Mouse (Mus musculus): Measurements from ENCODE around the gene Slc6a6. TPM values are rescaled to one million over a fixed set of nuclear protein-coding genes. Genes with fewer than 3 reads are reported as not detected.

Gene Slc6a6
- total and polyA plus RNA-seq, 3 experiments = 28.4 to 56.0 (median 31.3) TPM

GRCm38 (mm10) chr6:91745947-91746582 lies 62.2 kb downstream of the Slc6a6 start:
- Histone ChIP-seq H3K4me1 (ENCODE audit: control insufficient read depth in 1 of 2, insufficient read depth in 2 of 2) (0 out of 4 replicates have a peak, but pooled peaks cover 0 to under 1% of the 10 kb centered on the region in 2 experiments), H3K27me3 (replicated peaks) (no peaks in the 10 kb centered on the region), H3K9me3 (replicated peaks; ENCODE audit: low read length) (no peaks in the 10 kb centered on the region), H3K9ac (ENCODE audit: insufficient read depth, low read depth) (no peak overlapping the region), H3K4me2 (ENCODE audit: insufficient read depth, low read depth, poor library complexity, severe bottlenecking) (no peak overlapping the region), H3K36me3 (replicated peaks in 1 of 2; ENCODE audit: control insufficient read depth in 1 of 2, insufficient read depth in 1 of 2, low read length in 1 of 2) (peaks cover 20 to 96% of the 10 kb centered on the region in 2 experiments), H3K4me3 (replicated peaks in 1 of 3; ENCODE audit: low read depth in 2 of 3, low read length in 2 of 3, poor library complexity in 1 of 3) (no peak overlapping the region), H3K27ac (ENCODE audit: insufficient read depth, low read depth) (no peak overlapping the region), H3K79me2 (replicated peaks; ENCODE audit: control insufficient read depth, extremely low read depth, insufficient read depth, poor library complexity, severe bottlenecking) (no peaks in the 10 kb centered on the region)
- no peak for DNase-seq (ENCODE audit: extremely low read depth)
- dilution Hi-C loops (cut with MboI; ENCODE audit: extremely low pct_ligation_motif_present, extremely low pct_unique_long_range_greater_than_20kb, low sequenced_read_pairs) = no loop called here
- no peak for TF ChIP-seq CTCF (conservative IDR thresholded peaks at IDR 0.05 in 1 of 2, IDR thresholded peaks at IDR 0.05 in 1 of 2; ENCODE audit: low read depth in 2 of 2, low read length in 2 of 2)
- TF ChIP-seq MAZ (IDR thresholded peaks at IDR 0.05; ENCODE audit: low read depth, low read length) = no peak
- no peak for TF ChIP-seq SMC3 (IDR thresholded peaks at IDR 0.05; ENCODE audit: low read depth, low read length)
- TF ChIP-seq POLR2AphosphoS2 (IDR thresholded peaks at IDR 0.05; ENCODE audit: low read depth, low read length) = no peak
- no peak for TF ChIP-seq GABPA (IDR thresholded peaks at IDR 0.05; ENCODE audit: insufficient replicate concordance, low read depth, low read length)
- no peak for TF ChIP-seq ELF1 (IDR thresholded peaks at IDR 0.05; ENCODE audit: low read depth, low read length)
- no peak for TF ChIP-seq JUN (IDR thresholded peaks at IDR 0.05; ENCODE audit: insufficient read depth, low read depth, low read length)
- no peak for TF ChIP-seq MEF2A (IDR thresholded peaks at IDR 0.05; ENCODE audit: borderline replicate concordance, low read depth, low read length)
- TF ChIP-seq USF2 (conservative IDR thresholded peaks at IDR 0.05; ENCODE audit: low read depth, low read length) = no peak
- no peak for TF ChIP-seq RCOR1 (conservative IDR thresholded peaks at IDR 0.05; ENCODE audit: low read depth, low read length)
- TF ChIP-seq MAX (IDR thresholded peaks at IDR 0.05; ENCODE audit: low read length) = no peak
- TF ChIP-seq IRF4 (IDR thresholded peaks at IDR 0.05; ENCODE audit: low read depth, low read length) = no peak
- in situ Hi-C loops (cut with MboI; ENCODE audit: low pct_ligation_motif_present, low pct_unique_long_range_greater_than_20kb, low sequenced_read_pairs) = loop anchor here (5.0 to 10.0 kb wide), 2 partner anchors 71 to 229 kb away; partner anchors contain the start of genes Lsm3 and Xpc

DNA sequence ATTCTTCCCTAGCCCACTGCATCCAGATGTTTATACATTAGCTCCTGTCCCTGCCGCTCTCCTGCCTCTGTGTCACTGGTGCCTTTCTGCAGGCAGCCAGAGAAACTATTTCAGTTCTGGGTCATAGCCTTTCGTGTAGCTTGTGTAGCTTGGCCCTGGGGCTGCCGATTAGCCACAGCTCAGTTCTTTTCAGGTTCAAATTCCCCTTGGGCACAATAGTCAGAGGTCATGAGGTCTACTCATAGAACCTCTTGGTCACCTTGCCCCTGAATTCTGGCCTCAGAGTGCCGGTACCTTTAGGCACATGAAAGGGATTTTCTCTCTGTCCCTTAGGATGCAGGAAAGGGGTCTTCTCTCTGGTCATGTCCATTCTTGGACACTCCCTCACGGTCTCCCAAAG lies 62.9 kb downstream of the Slc6a6 start:
- no peak overlapping the region for H3K4me2 ChIP-seq (ENCODE audit: insufficient read depth, low read depth, poor library complexity, severe bottlenecking)
- no peaks in the 10 kb centered on the region for H3K79me2 ChIP-seq (replicated peaks; ENCODE audit: control insufficient read depth, extremely low read depth, insufficient read depth, poor library complexity, severe bottlenecking)
- no peaks in the 10 kb centered on the region for H3K4me1 ChIP-seq (ENCODE audit: control insufficient read depth in 1 of 2, insufficient read depth in 2 of 2)
- no peak overlapping the region for H3K4me3 ChIP-seq (replicated peaks in 1 of 3; ENCODE audit: low read depth in 2 of 3, low read length in 2 of 3, poor library complexity in 1 of 3)
- no peak for DNase-seq (ENCODE audit: extremely low read depth)
- H3K9me3 ChIP-seq (replicated peaks; ENCODE audit: low read length) = no peaks in the 10 kb centered on the region
- dilution Hi-C loops (cut with MboI; ENCODE audit: extremely low pct_ligation_motif_present, extremely low pct_unique_long_range_greater_than_20kb, low sequenced_read_pairs) (no loop called here), in situ Hi-C loops (cut with MboI; ENCODE audit: low pct_ligation_motif_present, low pct_unique_long_range_greater_than_20kb, low sequenced_read_pairs) (loop anchor here (5.0 to 10.0 kb wide), 2 partner anchors 72 to 229 kb away; partner anchors contain the start of genes Lsm3 and Xpc)
- no peaks in the 10 kb centered on the region for H3K27me3 ChIP-seq (replicated peaks)
- peaks cover 25 to 96% of the 10 kb centered on the region in 2 experiments for H3K36me3 ChIP-seq (replicated peaks in 1 of 2; ENCODE audit: control insufficient read depth in 1 of 2, insufficient read depth in 1 of 2, low read length in 1 of 2)
- no peak for TF ChIP-seq USF2 (conservative IDR thresholded peaks at IDR 0.05; ENCODE audit: low read depth, low read length)
- TF ChIP-seq PAX5 (IDR thresholded peaks at IDR 0.05; ENCODE audit: low read length) = no peak
- no peak for TF ChIP-seq USF1 (IDR thresholded peaks at IDR 0.05; ENCODE audit: low read depth, low read length)
- no peak for TF ChIP-seq NELFE (IDR thresholded peaks at IDR 0.05; ENCODE audit: low read depth, low read length)
- TF ChIP-seq MYC (IDR thresholded peaks at IDR 0.05; ENCODE audit: low read depth, low read length) = no peak
- TF ChIP-seq E2F4 (IDR thresholded peaks at IDR 0.05; ENCODE audit: insufficient replicate concordance, low read depth, low read length) = no peak
- no peak for TF ChIP-seq IRF4 (IDR thresholded peaks at IDR 0.05; ENCODE audit: low read depth, low read length)
- no peak for TF ChIP-seq RCOR1 (conservative IDR thresholded peaks at IDR 0.05; ENCODE audit: low read depth, low read length)
- TF ChIP-seq MXI1 (IDR thresholded peaks at IDR 0.05; ENCODE audit: low read depth, low read length) = no peak
- no peak for TF ChIP-seq CTCF (conservative IDR thresholded peaks at IDR 0.05 in 1 of 2, IDR thresholded peaks at IDR 0.05 in 1 of 2; ENCODE audit: low read depth in 2 of 2, low read length in 2 of 2)
- TF ChIP-seq ZNF384 (IDR thresholded peaks at IDR 0.05; ENCODE audit: low read depth, low read length) = no peak
- TF ChIP-seq POLR2A (IDR thresholded peaks at IDR 0.05; ENCODE audit: low read depth, low read length) = no peak
- no peak for TF ChIP-seq ELF1 (IDR thresholded peaks at IDR 0.05; ENCODE audit: low read depth, low read length)
- TF ChIP-seq JUN (IDR thresholded peaks at IDR 0.05; ENCODE audit: insufficient read depth, low read depth, low read length) = no peak
- TF ChIP-seq SIN3A (IDR thresholded peaks at IDR 0.05; ENCODE audit: low read length) = no peak
- no peak for TF ChIP-seq HCFC1 (IDR thresholded peaks at IDR 0.05; ENCODE audit: low read depth, low read length)
- no peak for TF ChIP-seq CHD2 (IDR thresholded peaks at IDR 0.05; ENCODE audit: low read length)
- no peak for TF ChIP-seq MAX (IDR thresholded peaks at IDR 0.05; ENCODE audit: low read length)
- H3K9ac ChIP-seq (ENCODE audit: insufficient read depth, low read depth) = no peak overlapping the region
- no peak overlapping the region for H3K27ac ChIP-seq (ENCODE audit: insufficient read depth, low read depth)
